Mouse (Mus musculus): ENCODE data around the gene Cdkn1a.
"Not testable (repeated sequence)": the region's sequence is repeated elsewhere in the genome, so short reads cannot be mapped to it uniquely, and the experiment has no call there.

The Cdkn1a gene

DNA sequence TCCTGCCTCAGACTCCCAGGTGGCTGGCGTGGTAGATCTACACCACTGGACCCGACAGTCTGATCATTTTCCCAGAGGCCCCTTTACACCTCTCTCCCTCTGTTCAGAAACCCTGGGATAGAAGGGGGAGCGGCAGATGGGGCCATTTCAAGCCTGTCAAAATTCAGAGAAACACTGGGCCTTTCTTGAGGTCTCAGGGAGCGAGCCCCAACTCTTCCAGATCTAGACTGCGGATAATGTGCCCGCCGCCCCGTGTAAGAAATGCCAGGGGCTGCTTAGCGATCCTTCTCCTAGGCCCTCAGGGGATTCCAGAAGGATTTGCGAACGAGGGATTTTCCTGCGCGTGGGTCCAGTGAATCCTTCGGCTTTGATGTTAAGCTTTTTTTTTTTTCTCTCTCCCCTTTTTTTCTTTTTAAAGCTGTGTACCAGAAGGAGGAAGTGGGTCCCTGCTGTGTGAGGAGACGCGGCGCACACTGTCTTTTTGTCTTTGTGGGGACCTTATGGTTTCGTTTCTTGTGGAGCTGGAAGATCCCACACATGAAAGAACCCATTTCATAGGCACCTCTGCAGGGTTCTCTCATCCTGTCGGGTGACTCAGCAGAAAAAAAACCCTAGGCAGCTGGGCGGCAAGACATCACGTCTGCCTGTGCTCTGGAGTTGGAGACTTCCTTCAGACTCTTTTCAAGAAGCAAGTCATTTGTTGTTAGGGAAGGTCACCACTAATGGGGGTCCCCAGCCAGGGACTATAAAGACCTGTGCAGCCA lies 9.0 kb upstream of the Cdkn1a start:
- no peak for DNase-seq (ENCODE audit: low spot score)

DNA sequence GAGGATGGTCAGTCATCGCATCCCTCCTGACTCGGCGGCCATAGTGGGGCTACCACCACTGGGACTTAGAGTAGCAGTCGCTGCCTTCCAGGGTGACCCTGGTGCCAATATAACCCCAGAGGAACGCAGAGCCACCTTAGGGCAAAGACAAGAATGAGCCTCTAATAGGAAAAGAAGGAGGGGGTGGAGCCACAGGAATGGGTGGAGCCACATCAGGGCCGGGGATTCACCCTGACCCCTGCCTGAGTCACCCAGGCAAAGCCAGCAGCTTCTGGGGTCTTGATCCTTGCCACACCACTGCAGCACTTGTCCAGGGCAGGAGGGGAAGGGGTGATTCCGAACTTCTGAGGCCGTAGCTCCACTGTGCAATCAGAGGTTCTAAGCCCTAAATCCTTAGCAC lies 7.2 kb upstream of the Cdkn1a start:
- DNase-seq (ENCODE audit: low spot score) = peak; percentile 2

DNA sequence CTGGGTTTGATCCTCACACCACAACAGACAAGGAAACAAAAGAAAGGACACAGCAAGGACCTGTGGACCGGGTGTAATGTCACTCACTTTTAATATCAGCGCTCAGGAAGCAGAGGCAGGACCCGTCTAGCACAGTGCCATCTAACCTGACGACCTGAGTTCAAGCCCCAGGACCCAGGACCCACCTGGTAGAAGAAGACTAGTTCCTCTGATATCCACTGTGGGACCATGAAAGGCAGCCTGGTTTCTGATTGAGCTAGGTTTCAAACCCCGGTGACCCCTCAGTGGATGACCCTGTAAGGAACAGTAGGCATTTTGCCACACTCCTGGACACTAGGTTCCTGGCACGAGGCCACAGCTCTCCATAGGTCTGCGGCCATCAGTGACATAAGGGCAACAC lies 6.1 kb upstream of the Cdkn1a start:
- peak; percentile 3 for DNase-seq (ENCODE audit: low spot score)

DNA sequence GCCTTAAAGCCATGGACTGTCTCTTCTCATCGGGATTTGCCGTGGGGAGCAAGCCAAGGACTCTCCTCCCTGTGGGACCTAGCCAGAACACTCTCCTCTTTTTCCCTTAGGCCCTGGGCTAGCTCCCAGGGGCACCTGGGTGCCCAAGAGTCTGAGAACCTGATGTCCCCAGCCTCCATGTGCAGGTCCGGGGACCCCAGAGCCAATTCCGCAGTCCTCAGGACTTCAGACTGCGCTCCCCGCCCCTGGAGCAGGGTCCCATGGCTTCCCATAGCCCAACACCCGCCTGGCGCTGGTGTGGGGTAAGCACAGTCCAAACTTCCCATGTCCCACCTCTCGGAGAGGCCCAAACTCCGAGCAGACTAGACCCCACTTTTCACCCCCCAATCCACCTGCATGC lies 5.5 kb upstream of the Cdkn1a start:
- peak; percentile 0 for DNase-seq (ENCODE audit: low spot score)

DNA sequence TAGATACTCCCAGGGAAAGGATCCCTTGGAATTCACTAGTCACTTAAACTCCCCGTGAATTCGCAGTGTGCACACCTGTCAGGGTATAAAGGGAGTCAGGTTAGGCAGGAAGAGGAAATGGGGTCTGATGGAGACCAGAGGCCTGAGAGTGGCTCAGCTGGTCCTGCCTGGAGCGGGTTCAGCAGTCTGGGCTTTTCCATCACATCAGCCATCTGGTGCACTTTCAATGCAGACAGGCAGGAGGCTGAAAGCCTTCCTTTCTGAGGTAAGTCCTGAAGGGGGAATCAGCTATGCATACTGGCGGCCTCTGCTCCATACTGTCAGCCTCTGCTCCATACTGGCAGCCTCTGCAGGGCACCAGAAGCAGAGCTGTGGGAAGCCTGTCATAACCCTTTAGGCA lies 3.9 kb upstream of the Cdkn1a start:
- peak; percentile 1 for DNase-seq (ENCODE audit: low spot score)

DNA sequence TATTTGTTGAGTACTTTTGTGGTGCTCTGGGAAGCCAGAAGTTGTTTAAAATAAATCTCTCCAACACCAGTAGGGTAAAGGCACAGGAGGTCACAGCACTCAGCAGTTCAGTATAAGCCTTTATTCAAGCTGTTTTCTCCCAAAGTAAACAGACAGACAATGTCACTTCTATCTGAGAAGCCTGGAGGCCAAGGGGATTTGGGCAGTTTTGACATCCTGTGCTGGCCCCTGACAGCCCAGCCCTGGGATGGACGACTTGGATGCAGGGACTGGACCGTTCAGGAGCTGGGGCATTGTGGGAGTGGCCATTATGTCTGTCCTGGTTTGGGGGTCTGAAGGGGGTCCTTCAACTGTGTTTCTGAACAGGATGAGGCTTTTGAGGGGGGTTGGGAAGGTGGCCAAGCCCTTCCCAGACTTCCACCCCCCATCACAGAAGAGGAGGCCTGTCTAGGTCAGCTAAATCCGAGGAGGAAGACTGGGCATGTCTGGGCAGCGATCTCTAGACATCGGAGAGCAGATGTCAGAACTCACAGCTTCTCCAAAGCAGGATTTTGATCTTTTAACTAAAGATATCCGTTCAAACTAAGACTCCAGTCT lies 670 bp downstream of the Cdkn1a start:
- peak; percentile 1 for DNase-seq (ENCODE audit: low spot score)

DNA sequence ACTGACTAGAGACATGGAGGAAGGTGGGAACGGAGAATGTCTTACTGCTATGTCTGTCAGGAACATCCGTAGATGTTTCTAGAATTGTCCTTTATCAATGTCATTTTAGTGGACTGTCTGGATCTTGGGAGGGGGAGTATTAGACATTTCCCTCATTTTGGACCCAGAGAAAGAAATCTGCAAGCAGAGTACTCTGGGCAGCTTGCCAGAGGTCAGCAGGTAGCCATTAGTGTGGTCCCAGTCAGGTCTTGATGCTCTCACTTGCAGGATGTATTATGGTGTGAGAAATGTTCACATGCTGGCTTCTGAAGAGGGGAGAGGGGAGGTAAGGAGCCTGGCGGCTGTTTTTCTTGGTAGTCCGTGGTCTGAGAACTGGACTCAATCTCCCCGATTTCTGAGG lies 1.7 kb downstream of the Cdkn1a start:
- DNase-seq (ENCODE audit: low spot score) = peak; percentile 2

DNA sequence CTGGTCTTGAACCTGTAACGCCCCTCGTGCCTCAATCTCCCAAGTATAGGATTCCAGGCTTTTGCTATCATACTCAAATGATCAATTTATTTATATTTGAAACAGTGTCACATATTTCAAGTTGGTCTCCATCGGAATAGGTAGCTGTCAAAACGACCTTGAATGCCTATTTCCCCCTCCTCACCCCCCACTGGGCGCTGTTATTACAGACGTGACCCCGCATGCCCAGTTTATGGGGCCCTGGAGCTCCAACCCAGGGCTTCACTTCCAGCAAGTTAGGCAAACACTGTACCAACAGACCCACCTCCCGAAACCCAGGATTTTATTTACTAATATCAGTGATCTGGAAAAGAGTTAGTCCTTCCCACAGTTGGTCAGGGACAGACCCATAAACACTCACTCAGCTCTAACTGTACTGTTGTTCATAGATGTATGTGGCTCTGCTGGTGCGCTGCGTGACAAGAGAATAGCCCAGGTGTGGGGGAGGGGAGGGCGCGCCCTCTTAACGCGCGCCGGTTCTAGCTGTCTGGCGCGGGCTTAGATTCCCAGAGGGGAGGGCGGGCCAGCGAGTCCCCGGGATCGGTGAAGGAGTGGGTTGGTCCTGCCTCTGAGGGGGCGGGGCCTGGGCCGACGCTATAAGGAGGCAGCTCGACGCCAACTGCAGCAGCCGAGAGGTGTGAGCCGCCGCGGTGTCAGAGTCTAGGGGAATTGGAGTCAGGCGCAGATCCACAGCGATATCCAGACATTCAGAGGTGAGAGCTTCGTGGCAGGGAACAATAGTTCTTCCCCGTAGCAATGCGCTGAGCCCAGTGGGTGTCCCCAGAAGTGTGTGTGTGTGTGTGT lies 2.6 kb downstream of the Cdkn1a start:
- peak; percentile 65 for DNase-seq (ENCODE audit: low spot score)

DNA sequence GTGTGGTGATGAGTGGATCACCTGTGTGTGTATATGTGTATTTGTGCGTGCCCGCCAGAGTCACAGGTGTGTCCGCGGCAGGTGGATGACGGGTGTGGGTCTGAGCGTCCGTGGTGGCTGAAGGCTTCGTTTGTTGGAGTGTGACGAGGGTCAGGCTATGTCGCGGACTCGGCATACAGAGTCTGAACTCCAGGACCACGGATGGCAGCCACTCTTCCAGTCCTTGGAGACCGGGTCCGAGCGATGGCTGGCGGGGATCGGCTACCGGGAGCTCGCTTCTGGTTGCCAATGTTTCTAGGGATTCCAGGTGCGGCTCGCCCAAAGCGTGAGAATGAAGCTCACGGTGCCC lies 3.2 kb downstream of the Cdkn1a start:
- DNase-seq (ENCODE audit: low spot score) = no peak

DNA sequence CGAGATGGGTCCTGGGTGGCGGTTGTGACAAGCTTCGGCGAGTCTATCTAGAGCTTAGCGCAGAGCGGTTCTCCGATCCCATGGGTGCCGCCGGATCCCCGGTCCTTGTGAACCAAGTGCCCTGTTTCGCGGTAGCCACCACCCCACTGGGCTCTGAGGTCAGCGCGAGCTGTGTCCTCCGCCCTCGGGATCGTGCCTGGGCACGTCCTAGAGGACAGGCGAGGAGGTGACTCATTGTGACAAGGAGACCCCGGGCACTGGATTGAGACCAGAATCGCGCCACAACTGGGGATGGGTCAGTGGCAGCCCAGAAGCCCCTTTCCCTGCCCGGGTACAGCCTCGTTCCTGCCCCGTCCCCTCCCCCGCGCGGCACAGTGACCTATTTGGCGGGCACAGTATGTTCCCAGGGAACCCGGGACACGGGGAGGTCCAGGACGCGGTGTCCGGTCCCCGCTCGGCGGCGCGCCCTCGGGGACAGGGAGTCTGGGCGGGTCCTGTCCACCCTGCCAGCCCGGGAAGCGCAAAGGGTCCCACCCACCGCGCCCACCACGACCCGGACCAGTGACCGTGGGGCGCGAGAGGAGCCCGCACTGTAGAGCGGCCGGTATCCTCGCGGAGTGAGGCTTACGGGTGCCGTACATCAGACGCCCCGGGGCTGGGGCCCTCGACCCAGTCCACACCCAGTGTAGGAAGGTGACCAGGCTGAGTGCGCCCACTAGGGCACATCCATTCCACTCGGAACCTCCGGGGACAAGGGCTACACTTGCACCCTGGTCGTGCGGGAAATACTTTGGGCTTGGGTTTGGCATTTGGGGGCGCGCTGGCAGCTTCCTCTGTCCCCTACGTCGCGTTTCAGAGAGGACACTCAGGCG lies 3.8 kb downstream of the Cdkn1a start:
- peak; percentile 51 for DNase-seq (ENCODE audit: low spot score)

DNA sequence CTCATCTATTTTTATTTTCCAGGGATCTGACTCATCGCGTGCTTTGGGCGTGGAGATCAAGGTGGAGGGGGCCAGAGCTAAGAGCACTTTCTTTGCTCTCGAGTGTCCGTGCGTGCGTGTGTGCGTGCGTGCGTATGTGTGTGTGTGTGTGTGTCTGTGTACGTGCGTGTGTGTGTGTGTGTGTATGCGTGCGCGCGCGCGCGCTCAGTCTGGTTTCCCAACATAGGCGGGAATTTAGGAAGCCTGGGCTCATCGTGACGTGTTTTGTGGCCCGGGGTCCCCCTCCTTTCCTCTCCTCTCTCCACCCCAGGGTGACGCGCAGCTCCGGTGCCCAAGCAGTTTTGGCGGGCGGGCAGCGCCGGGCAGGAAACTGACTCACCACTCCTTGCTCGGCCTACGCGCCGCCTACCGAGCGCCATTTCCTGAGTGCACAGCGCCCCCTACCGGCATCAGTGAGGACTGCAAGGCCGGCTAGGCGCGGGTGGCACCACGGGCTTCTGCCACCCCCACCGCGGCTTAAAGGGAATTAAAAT lies 4.5 kb downstream of the Cdkn1a start:
- DNase-seq (ENCODE audit: low spot score) = peak; percentile 96

DNA sequence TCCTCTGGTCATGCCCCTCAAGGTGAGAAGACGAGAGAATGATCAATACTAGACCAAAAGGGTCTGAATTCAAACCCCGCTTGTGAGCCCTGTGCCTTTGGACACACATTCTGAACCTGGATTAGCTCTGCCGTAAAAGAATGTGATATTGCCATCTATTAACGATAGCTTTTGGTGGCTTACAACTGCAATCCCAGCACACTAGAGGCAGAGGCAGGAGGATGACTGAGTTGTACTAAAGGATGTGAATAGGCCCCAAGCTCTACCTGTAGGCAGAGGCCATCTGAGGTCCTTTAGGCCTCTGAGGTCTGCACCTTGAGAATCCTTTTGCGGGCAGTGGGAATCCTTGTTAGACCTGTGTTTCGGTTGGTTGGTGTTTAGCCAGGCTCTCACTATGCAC lies 5.5 kb downstream of the Cdkn1a start:
- DNase-seq (ENCODE audit: low spot score) = peak; percentile 1

DNA sequence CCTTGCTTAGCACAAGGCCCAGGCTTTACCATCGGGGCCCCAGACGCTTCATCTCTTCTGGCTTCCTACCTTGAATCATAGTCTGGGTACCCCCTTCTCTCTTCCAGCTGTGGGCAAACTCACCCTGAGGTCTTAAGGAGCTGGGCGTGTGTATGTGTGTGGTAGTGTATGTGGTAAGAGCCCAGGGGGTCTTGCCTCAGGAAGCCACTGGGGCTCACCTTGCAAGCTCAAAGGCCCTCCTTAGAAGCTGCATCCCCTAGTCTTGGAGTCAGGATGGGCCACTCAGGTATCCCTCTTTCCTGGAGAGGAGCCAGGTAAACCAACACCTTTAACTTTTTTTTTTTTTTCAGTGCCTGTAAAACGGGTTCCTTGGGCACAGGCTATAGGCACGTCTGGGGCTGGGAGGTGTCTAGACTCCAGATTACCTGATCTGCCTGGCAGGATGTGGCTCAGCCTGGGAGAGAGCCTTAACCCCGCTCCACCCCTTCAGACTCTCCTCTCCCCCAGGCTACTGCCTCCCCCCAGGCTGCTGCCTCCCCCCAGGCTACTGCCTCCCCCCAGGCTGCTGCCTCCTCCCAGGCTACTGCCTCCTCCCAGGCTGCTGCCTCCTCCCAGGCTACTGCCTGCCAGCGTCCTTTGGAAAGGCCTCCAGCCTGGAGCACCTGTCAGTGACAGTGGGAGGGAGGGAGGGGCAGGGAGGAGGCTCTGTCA lies 6.2 kb downstream of the Cdkn1a start:
- no peak for DNase-seq (ENCODE audit: low spot score)

DNA sequence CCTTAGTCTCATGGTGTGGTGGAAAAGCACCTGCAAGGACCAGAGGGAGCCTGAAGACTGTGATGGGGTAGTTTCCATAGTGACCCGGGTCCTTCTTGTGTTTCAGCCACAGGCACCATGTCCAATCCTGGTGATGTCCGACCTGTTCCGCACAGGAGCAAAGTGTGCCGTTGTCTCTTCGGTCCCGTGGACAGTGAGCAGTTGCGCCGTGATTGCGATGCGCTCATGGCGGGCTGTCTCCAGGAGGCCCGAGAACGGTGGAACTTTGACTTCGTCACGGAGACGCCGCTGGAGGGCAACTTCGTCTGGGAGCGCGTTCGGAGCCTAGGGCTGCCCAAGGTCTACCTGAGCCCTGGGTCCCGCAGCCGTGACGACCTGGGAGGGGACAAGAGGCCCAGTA lies 7.5 kb downstream of the Cdkn1a start:
- no peak for DNase-seq (ENCODE audit: low spot score)

DNA sequence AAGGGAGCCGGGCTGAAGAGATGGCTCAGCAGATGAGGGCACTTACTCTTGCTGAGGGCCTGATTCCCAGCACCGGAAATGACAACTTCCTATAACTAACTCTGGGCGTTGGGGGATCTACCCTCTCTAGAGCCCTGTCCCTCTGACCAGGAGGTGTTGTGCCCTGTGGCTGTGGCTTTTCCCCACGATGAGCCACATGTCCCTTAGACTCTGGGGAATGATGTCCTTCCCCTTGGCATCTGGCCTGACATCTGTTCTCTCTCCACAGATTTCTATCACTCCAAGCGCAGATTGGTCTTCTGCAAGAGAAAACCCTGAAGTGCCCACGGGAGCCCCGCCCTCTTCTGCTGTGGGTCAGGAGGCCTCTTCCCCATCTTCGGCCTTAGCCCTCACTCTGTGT lies 8.3 kb downstream of the Cdkn1a start:
- no peak for DNase-seq (ENCODE audit: low spot score)

DNA sequence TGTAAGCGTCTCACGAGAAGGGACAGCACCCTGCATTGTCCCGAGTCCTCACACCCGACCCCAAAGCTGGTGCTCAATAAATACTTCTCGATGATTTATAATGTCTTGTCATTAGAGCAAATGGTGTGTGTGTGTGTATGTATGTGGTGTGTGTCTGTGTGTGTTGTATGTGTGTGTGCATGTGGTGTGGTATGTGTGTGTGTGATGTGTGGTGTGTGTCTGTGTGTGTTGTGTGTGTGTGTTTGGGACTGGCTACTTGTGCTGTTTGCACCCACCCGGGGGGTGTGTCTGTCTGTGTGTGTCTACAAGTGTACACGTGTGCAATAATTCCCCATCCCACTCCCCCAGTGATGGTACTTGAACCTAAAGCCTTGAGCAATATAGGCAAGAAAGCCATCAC lies 9.9 kb downstream of the Cdkn1a start:
- DNase-seq (ENCODE audit: low spot score) = no peak

DNA sequence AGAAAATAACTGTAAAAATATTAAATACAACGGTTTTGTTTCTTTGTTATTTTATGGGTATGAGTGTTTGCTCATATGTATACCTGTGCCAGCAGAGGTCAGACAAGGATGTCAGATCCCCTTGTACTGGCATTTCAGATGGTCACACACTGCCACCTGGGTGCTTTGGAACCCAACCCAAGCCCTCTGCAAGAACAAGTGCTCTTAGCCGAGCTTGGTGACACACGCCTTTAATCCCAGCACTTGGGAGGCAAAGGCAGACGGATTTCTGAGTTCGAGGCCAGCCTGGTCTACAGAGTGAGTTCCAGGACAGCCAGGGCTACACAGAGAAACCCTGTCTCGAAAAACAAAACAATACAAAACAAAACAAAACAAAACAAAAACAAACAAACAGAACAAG lies 19.6 kb downstream of the Cdkn1a start:
- DNase-seq (ENCODE audit: low spot score) = not testable (repeated sequence)

DNA sequence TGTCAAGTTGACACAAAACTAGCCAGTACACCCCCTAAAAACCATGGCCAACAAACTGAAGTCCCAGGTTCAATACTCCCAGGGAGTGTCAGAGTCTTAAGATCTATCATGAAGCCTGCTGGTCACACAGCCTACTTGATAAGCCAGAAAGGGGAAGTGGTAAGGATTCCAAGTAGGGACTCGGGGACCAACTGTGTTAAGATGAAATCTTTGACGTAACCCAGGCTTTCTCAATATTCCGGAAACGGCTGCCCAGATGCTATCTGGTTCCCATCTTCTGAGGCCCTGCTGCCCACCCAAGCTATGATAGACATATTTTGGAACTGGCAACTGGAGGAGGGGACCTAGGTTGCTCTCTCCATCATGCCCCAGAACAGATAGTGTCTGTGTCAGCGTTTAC lies 20.6 kb downstream of the Cdkn1a start:
- no peak for DNase-seq (ENCODE audit: low spot score)

DNA sequence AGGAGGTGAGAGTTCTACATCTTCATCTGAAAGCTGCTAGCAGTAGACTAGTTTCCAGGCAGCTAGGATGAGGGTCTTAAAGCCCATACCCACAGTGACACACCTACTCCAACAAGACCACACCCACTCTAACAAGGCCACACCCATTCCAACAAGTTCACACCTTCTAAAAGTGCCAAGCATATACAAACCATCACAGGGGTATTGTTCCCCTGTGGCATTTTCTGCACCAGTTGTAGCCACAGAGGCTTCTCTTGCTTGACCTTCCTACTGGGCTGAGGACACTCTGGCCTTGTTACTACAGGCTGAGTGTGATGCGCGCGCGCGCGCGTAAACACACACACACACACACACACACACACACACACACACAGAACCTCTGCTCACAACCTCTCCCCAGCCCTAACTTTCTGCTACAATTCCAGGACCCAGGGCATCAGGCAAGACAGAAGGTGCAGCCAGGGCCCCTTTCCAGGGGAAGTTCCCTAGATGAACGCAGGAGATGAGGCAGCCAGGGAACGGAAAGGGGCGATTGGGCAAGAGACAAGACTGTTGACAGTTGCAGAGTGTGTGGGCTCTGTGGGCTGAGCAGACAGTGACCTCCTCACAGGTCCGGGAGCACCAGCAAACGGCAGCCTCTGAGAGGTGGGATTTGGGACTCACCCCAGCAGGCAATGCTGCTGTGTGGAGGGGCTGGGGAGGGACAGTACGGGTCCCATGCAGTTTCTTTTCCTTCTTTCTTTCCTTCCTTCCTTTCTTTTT lies 23.0 kb downstream of the Cdkn1a start, which contains the start of gene Rab44:
Gene Rab44, plus strand, starts transcription at position 555 of the 762 bp plus-strand sequence.
- DNase-seq (ENCODE audit: low spot score) = no peak

DNA sequence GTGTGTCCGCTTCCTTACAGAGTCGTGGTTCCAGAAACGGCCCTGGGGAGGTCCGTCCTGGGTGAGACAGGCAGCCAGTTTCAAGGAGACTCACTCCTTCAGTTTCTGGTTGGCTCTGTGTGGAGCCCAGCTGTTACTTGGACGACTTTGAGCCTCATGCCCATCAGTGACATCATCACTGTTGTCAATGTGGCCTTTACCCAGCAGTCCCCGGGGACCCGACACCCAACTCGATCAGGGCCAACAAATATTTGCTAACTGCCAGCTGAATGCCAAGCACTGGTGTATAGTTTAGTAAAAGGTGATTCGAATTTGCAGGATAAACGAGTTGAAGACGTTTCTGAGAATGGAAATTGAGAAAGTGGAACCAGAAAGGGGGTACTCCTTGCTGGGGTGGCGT lies 25.2 kb downstream of the Cdkn1a start:
- no peak for DNase-seq (ENCODE audit: low spot score)

Measured in layer of hippocampus, adult 11-12 months (tissue).